Mouse (Mus musculus) adrenal gland, postnatal 25 days (tissue): ENCODE measurements around the gene Cxcl14. TPM values are rescaled to one million over a fixed set of nuclear protein-coding genes. Genes with fewer than 3 reads are reported as not detected.

Source experiments
- DNase-seq: peaks from one replicate; pipeline ENCODE4 v3.0.0; 2021; ENCODE audit warnings: mixed read lengths
- long read RNA-seq: library from polyadenylated mRNA; stranded (forward); transcript quantifications from one replicate; pipeline ENCODE4 v2.0.0, GENCODE M21; 2021
- total RNA-seq: library from RNA; stranded (reverse); gene quantifications from 2 replicates; pipeline ENCODE4 v1.2.3, GENCODE M21; 2021

Gene Cxcl14
- total RNA-seq: 29.4 and 36.9 TPM in 2 replicates
- long read RNA-seq, transcript Cxcl14-201 (4 exons, 1,827 nt): major isoform, 53 of 56 reads
- long read RNA-seq, partial matches to known transcripts: 3 of 56 reads
- long read RNA-seq, other reads (novel, unspliced or antisense): 0 of 56 reads

DNA sequence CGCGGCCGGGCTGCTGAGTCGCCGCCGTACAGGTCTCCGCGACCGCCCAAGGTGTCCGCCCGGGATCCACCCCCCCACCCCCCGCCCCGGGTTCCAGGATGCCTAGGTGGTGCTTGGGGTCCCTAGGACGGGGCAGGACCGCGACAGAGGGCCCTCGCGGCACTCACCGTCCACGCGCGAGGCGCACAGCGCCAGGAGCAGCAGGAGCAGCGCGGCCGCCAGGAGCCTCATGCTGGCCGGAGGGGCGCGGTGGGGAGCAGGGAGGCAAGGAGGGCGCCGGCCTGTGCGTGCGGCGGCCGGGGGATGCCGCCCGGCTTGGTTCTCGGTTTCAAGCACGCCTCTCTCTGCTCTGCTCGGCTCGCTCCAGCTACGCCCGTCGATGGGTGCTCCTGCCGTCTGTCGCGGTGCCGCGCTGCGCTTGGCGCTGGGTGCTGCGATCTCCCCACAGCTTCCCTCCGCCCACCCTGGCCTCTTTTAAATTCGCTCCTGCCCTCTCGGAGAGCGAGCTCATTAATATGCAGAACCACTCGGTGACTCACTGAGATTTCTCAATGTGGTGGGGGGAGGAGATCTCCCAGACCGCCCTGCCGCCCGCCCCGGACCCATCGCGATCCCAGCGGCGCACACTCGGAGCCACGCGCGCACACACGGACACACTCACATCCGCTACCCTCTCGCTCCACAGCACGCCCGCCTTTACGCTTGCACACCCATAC lies at the start of gene Cxcl14:
Gene Cxcl14 (minus strand): TSS at position 609 of the 716 bp plus-strand sequence.
- peak; percentile 49 for DNase-seq

DNA sequence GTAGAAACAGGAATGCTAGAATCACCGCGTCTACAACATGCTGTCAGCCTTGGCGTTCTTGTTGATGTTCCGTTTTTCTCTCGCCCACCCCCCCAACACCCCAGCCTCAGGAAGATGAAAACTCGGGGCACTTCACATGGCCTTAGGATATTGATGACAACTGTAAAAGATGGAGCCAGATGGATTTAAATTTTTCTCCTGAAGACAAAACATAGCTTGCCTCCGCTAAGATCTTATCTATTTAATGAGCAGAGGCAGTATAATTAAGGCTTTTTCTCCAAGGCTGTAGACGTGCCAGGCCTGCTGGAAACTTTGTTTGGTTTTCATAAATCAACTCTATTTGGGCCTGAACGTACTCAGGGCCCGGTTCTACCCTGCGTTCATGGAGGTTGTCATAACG lies 48.0 kb upstream of the Cxcl14 start:
- DNase-seq: no peak

DNA sequence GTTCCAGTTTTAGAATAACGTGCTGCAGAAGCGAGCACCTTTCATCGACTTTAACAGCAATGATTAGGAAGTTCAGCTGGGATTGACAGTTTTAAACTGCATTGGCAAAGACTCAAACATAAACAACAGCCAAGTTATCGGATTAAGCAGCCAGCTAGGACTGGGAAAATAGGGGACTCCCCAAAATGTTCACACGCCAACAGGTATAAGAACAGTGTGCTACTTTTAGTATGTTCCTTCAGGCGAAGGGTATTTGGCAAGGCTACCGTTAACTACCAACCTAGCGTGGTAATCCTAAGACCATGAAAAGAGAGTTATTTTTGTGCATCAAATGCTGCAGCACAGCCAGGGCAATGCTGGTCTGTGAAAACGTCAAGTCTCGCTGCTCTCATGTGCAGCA lies 46.1 kb upstream of the Cxcl14 start:
- DNase-seq: no peak

DNA sequence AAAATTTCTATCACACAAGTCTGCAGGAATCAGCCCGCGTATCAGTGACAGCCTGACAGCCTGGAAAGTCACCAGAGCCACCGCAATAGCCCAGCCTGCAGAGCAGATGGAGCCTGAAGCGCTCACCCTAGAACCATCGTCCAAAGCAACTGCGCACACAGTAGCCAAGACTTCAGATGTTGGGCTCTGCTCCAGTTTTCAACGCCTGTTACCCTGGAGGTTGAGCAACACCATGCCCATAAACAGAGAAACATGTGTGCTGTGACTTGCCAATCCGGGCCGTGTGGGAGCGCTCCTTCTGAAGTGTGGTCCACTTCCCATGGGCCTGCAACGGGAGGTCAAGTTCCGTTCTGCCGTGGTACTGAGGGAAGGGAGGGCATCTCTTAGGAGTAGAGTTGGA lies 44.2 kb upstream of the Cxcl14 start:
- DNase-seq: peak; percentile 16

DNA sequence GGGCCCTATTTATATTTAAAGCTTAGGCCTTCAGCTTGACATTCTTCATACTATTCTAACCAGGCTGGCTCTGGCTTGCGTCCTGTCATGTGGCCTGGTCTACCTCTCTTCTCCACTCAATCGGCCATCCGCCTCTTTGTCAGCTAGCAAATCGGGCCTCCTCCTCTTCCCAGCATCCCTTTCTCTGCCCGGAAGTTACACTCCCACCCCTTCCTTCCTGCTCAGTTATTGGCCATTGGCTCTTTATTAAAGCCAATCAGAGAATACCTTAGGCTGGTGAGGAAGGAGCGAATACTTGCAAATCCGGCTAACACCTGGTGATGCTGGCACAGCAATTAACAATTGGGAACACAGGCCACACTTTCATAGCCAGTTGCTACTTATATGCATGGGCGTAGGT lies 43.5 kb upstream of the Cxcl14 start:
- no peak for DNase-seq

DNA sequence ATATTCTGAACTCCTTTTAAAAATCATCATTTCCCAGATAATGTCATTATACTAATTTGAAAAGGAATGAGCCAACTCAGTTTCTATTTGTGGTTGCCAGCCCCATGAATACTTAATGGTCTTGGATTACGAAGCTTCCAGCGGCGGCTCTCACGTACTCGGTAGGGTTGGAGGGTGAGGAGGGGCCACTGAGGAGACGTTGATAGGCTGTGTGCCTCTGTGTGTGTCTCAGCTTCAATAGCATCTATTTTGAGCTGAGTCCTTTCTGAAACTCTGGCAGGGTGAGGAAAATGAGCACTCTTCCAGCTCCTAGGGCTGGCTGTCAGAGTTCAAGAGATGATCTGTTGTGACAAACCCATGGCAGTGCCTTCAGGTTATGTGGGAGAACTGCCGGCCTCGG lies 40.6 kb upstream of the Cxcl14 start:
- no peak for DNase-seq

DNA sequence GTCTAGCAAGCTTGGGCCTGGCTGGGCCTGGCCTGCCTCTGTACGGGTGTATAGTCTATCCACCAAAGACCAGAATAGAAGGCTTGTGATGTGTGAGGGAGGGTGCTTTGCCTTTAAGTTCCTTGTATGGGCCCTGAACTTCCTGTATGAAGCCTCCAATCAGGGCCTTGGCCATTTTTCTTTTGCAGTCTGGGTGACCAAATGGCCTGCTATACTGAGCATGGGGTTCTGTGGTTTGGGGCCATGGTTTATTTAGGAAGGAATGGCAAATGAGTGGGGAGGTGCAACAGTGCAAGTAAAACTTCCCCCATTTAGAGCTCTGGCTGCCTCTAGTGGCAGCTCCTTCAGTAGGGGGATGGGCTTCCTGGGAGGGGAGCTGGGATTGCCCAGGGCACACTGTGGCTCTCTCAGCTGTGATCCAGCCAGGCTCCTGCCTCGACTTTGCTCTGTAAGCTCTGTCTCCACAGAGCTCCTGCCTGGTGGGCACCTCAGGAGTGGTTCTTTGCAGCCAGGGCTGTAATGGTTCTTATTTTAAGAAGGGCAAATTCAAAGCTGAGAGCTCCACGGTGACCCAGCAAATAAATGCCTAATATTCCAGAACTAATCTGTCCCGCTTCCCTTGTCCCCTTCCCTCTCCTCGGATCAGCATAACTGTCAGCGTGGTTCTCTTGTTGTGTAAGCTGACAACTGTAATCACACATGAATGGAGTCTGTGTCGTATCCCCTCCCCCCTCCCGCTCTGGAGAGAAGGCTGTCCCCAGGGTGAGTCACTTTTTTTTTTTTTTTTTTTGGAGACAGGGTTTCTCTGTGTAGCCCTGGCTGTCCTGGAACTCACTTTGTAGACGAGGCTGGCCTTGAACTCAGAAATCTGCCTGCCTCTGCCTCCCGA lies 38.7 kb upstream of the Cxcl14 start:
- DNase-seq: no peak

DNA sequence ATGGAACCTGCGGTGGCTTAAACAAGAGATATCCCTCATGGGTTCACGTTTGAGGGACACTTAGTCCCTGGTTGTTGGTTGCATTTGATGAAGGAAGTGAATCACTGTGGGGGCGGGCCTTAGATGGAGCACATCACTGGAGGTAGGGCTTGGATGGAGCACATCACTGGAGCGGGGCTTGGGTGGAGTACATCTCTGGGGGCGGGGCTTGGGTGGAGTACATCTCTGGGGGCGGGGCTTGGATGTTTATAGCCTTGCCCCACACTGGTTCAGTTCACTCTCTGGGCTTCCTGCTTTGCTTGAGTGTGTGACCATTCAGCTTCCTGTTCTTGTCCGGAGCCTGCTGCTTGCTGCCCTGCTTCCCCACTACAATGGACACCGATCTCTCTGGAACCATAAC lies 37.9 kb upstream of the Cxcl14 start:
- DNase-seq: no peak

DNA sequence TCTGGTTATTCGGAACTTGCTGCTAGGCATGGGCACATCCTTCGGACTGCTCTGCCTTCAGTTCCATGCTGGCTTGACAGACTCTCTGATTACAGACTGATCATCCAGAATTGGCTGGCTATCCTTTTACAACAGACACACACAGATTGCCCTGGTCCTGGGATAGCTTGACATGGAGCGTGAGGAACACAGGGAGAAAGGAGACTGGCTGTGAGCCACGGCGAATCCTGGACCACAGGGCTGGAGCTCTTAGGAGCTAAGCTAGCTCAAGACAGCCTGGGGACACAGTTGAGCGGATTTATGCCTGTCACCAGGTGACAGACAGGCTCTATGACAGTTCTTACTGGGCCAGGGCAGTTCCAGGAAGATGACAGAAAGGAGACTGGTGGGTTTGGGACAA lies 36.0 kb upstream of the Cxcl14 start:
- DNase-seq: no peak

DNA sequence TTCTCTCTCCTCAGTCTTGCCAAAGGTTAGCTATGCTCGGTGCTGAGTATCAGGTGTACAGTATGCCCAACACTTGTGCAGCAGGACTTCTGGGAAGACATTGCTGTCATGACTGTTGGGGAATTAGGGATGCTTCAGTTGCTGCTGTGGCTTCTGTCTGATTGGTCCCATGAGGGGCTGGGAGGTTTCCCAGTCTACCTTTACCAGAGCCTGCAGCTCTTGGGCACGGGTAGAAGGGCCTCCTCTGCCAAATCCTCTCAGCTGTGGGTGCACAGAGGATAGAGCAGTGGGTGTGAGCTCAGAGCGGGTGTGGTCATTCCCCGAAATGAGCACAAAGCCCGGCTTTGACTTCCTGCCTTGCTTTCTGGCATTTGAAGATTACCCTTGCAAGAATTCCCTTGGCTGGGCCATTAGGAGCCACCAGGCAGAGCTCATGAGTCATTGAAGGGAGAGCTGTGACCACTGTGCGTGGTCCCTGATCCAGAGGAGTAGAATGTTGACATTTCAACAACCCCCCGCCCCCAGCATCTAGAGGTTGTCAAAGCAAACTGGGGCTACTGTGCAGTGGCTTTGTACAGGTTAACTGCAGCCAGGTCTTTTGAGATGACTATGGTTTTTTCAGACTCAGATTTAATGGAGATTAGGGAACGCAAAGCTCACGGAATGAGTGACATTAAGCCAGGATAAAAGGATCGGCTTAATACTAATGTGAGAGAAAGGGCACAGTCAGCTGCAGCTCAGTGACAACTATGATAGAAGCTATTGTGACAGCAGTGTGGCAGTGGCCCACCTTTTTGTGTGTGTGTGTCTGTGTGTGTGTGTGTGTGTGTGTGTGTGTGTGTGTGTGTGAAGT lies 34.5 kb upstream of the Cxcl14 start:
- no peak for DNase-seq

DNA sequence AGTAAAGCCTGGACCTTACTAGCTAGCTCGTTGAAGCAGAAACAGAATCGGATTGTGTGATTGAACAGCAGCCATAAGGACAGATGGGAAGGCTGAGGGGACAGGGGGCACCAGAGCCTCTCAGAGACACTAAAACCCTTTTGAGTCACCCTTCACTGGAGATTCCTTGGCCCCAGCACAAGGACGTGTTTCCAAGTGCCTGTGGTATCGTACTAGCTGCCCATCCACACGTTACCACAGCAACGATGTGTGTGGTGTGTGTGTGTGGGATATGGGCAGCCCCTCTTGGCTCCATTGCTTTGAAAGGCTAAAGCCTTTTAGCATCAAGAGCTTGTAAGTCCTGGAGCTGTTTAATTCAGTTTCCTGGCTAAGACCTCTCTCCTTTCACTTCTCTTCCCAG lies 33.4 kb upstream of the Cxcl14 start:
- DNase-seq: no peak

DNA sequence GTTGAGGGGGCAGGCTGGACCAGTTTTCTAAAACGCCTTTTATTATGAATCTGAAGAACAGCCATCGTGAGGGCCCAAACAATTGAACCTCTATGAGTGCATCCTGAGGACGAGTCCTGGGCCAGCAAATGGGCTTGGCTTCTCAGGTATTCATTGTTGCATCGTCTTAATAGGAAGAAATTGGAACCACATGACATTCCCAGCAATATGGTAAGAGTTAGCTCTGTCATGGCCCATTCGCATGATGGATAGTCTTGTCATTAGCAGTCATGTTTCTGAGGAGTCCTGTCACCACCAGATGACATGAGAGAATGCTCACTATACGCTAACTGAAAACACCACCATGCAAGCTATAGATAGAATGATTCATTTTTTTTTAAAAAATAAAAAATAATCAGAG lies 32.8 kb upstream of the Cxcl14 start:
- no peak for DNase-seq

DNA sequence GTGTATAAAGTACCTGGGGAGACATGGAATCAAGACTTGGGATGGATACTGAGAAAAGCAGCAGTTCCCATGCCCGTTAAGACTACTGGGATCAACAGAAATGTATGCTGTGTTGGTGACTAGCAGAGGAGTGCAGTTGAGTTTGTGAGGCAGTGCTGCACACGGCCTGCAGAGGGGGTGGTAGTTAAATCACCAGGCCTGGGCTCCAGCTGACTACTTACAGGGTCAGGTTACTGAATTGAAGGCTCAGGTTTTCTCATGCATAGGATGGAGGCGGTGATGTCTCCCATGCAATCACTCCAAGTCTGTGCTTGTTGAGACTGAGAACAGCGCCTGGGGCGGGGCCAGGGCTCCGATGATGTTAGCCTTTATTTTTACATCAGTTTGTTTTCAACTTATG lies 31.4 kb upstream of the Cxcl14 start:
- DNase-seq: no peak

DNA sequence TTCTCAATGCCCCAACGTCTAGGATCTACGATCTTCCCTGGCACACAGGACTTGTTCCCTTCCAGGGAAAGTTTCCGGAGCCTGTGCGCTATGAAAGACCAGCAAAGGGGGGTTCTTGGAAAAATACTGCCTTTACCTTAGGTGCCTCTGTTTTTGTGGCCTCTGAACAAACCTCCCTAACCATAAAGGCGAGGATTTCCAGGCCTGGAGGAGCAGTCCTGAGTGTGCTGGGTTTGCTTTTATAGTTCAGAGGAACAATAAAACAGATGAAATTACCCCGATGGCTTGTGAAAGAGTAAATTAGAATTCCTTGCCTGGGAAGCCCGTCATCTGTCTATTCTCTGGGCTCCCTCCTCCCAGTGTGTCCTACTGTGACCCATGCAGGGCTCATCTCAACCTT lies 25.3 kb upstream of the Cxcl14 start:
- no peak for DNase-seq

DNA sequence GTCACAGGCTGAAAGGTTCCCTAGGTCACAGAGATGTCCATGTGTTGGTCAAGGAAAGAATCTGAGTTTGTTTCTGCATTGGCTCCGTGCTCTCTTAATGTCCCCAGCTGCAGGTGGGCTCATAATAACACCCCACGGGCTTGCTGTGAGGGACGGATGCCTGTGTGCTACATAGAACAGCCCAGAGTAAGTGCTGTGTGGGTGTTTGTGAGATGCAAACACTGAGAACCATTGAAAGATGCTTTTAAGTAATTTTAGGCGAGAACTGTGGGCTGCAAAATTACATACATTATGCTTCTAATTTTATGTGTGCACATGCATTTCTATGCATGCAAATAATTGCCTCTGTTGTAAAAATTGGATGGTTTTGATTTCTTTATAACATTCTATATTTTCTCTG lies 20.6 kb upstream of the Cxcl14 start:
- DNase-seq: no peak

DNA sequence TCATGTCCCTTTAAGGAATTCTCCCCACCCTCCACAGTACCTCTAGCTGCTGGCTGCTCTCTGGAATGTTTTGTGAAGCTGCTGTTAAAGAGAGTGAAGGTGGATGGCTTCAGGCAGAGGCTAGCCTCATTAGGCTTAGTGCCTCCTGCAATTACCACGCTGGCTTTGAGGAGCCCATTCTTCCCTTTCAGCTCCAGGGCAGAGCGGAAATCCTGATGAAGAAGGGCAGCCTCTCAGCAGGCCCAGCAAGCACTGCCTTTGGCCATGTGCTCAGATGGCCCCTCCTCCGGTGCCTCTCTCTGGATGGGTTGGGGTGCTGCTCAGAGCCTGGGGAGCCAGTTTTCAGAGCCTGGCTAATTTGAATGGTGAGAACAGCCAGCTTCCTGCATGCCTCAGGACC lies 18.9 kb upstream of the Cxcl14 start:
- no peak for DNase-seq

DNA sequence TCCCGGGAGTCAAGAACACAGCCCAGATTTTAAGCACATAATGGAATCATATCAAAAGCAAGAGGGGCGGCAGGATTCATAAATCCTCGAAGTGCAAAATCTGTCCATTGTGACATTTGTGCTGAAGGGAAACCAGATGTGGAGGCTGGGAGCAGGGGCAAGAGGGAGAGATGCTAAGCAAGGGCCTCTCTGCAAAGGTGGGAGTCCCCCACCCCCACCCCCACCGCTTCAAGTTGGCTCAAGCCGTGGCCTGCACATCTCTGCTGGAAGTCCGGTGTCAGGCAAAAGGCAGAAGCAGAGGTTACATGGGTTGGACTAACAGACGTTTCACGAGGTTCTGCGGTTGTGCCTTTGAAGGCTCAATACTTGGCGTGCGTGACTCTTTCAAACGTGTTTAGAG lies 8.7 kb upstream of the Cxcl14 start:
- DNase-seq: no peak

DNA sequence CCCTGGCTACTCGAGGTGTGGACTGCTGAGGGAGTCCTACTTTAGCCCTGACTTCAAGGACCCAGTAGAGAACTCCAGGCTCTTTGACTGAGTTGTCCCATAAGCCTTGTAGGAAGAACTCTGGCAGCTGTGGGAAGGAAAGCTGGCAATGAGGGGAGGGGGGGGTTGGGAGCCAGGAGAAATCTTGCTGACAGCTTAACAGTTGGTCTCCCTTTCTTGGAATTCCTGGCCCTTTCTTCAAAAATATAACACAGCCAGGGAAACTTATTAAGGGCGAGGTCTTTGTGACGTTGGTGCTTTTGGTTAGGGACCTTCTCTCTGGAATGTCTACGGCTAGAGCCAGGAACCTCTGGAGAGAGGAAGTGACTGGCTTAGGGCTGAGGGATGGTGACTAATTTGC lies 8.1 kb upstream of the Cxcl14 start:
- DNase-seq: no peak

DNA sequence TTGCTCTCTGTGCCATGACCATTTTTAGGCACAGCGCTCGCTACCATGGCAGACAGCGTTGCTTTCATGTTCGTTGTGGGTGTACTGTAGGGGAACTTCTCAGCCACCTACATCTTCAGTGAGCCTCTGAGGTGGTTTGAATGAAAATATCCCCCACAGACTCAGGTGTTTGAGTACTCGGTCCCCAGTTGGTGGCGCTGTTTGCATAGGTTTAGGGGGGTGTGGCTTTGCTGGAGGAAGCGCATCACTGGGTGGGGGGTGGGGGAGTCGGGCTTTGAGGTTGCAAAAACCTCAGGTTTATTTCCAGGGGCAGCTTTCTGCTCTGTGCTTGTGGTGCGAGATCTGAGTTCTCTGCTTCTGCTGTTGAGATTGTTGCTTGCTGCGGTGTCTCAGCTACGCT lies 3.0 kb upstream of the Cxcl14 start:
- DNase-seq: no peak

DNA sequence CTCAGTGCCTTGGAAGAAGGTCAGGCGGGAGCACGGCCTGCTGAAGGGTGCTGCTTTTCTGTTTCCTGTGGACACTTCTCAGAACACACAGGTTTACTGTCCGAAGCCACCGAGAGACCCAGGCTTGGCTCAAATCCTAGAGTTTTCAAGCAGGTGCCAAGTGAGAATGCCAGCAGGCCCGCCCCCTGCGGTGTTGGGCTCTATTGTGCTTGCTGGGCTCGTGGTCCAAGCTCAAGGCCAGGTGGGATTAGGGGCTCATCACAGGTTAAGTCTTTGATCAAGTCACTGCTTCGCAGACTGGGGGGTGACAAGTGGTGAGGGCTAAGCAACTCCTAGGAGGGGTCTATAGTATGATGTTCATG lies 289 bp upstream of the Cxcl14 start:
- DNase-seq: no peak

DNA sequence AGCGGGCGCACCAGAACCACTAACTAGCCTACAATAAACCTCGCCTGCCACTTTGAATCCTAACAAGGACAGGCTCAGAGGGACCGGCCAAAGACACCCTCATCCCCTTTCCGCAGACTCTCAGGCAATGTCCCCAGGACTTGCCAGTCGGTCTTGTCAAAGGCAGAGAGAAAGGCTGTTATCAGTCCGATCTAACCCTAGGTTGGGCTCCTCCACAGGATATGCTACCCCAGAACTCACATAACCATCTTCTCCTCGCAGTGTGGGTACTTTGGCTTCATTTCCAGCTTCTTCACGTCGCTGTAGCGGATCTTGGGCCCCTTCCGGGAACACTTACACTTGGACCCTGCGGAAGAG lies 787 bp downstream of the Cxcl14 start:
- no peak for DNase-seq

DNA sequence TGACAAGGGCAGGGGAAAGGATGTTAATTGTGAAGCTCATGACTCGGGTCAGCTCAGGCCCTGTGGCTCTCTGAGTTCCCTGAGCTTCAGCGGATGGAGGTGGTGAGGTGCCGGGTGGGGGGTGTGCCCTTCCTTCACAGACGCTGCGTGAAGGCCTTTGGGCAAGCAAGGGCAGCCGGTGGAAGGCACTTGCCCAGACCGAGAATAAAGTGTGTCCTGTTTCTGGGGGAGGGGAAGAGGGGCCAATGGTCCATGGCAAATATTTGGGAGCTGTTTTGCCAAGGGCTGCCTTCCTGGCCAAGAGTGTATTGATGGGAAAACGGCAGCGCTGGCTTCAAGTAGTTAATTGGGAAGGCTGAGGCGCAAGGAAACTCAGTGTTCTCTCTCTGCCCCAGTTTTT lies 1.4 kb downstream of the Cxcl14 start:
- DNase-seq: no peak

DNA sequence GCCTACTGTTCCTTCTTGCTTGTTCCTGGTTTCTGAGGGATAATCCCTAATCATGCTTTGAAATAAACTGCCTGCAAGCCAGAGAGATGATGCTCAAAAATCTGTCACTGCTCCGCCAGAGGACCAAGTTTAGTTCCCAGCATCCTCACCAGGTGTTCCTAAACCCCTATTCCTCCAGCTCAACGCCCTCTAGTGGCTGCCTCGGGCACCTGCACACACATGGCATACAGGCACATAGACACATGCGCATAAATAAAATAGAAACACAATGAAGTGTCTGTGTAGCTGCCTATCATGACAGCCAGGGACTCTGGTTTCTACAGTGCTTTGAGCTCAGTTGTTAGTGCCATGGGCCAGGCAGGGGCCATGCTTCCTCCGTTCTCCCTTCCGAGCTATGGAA lies 6.4 kb downstream of the Cxcl14 start:
- DNase-seq: no peak
